Mouse (Mus musculus) heart, adult 2 months (tissue): Measurements from ENCODE around the gene Cpne1.

Source experiments
- CTCF ChIP-seq: fragments of 200-600 bp; IDR thresholded peaks from 2 replicates; pipeline ENCODE4 v1.8.1; 2022; ENCODE audit warnings: antibody characterized with exemption, mild to moderate bottlenecking, moderate library complexity
- POLR2A ChIP-seq: fragments of 200-500 bp; IDR thresholded peaks from 2 replicates; pipeline ENCODE4 v1.6.1; 2011; ENCODE audit warnings: mild to moderate bottlenecking, low read depth, low read length, control low read depth; ENCODE audit not compliant: insufficient read depth

GRCm38 (mm10) chr2:156073725-156074124 is 38.0 kb downstream of the Cpne1 start:
- TF ChIP-seq CTCF: no peak
- TF ChIP-seq POLR2A: no peak
